Mouse (Mus musculus) left cerebral cortex, postnatal 14 days (tissue): ENCODE data around the gene Fam71e2. TPM values are rescaled to one million over a fixed set of nuclear protein-coding genes. Genes with fewer than 3 reads are reported as not detected.

Experiments
- DNase-seq, 2 experiments: peaks; one replicate each; pipeline ENCODE4 v3.0.0; 2021 to 2022; ENCODE audit warnings: low spot score in 2 of 2, mixed read lengths in 1 of 2
- intact Hi-C: fragments of 180-260 bp; cut with DNase I; formaldehyde crosslinking; loops from one replicate; pipeline ENCODE4 v1.15.1; 2025
- total RNA-seq, 2 experiments: library from RNA; stranded (reverse); gene quantifications; 2 replicates each; pipeline ENCODE4 v1.2.3; 2021

The Fam71e2 gene
- total RNA-seq, 2 experiments from 2014 or later = not detected

DNA sequence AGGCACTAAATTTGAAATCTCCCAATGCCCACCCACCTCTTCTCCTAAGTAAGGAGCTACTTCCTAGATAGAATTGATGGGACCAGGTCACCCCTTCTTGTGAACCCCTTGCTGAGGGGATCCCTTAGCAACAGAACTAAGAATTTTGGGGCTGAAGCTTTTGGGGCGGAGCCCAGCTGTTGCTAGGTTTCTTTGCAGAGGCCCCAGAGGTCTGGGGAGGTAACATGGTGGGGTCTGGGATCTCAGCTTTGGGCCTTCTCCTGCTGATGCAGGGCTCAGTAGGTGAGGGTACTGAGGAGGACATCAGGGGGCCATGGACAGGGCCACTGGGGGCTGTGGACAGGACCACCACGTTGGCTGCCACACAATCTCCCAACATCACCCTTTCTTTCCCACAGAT, 11.7 kb upstream of the Fam71e2 start, which contains the start of the genes Il11 and Tmem190:
Il11 (minus strand) TSS at position 101 of the 400 bp plus-strand sequence.
Tmem190 (plus strand) TSS at position 179 of the 400 bp plus-strand sequence.
- no peak for DNase-seq
- intact Hi-C loops = no loop called here

DNA sequence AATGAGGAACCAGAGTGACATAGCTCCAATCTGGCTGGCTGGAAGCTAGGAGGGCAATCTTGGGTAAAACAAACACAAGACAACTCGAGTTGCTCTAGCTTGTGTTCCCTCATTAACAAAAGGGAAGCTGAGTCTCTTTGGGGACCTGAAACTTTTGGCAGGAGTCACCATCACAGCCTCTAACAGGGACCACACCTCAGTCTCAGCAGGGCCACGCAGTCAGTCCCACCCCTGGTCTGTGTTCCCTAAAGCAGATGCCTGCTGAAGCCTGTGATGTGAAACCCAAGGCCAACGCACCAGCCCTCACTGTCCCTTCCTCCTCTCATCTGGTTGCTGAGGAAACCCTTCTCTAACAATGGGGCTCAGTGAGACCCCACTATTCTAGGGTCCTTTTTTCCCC, 11.0 kb upstream of the Fam71e2 start:
- no peak for DNase-seq
- intact Hi-C loops = no loop called here

- DNase-seq = no peak
- intact Hi-C loops = no loop called here
Measured at GRCm38 (mm10) chr7:4779921-4780320, 8.8 kb upstream of the Fam71e2 start.

- intact Hi-C loops = no loop called here
- DNase-seq = no peak
Measured at GRCm38 (mm10) chr7:4777851-4778637, 6.9 kb upstream of the Fam71e2 start.

- intact Hi-C loops = no loop called here
- DNase-seq = peak in 1 of 2 experiments; percentile 29
Measured at GRCm38 (mm10) chr7:4776861-4777830, 6.0 kb upstream of the Fam71e2 start.

DNA sequence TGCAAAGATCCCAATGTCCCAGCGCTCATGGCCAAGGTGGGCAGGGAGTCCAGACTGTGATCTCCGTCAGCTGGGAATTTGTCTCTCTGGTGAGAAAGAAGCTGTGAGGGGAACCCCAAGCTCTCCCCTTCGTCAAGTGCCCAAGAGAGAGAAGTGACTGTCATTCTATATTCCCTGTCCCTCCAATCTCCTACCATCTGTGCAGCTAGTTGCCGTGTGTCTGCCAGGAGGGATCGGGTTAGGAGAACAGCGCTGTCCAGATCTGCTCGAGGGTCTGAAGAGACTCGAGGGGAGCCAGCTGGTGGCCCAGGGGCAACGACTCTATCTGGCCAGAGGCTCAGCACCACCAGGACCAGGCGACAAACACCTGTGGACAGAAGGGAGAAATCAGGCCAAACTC, 5.0 kb upstream of the Fam71e2 start:
- DNase-seq = no peak
- intact Hi-C loops = no loop called here

DNA sequence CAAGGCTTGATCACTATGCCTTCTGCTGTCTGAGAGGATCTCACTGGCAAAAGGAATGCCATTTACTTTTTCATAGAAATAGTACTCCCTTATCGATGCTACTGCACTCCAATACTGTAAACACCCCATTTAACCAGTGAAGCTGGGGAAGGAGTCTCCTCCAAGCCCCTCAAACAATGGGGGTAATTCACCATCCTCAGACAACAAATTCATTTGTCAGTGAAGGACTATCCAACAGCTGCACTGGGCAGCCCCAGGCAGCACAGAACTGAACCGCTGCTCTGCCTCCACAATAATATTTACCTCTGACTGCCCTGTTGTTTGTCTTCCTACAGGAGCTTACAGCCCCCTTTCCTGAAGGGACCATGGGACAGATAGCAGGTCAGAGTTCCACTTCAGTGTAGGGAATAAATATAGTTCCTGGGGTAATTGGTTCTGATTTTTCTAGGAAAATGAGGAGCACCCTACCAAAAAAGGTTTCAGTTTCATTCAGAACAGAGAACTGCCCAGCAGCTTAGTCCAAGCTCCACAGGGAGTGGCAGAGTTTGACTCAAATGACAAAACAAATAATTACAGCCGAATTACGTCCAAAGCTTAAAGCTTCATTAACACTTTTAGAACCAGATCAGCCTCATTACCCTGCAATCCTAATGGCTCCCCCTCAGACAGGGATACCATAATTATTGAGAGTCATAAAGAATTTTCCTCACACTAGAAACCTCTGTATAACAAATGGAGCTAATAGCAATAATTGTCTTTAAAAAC, 6.0 kb downstream of the Fam71e2 start:
- intact Hi-C loops = no loop called here
- DNase-seq = no peak

- intact Hi-C loops = no loop called here
- DNase-seq = no peak
Measured at GRCm38 (mm10) chr7:4759670-4760069, 11.4 kb downstream of the Fam71e2 start.

DNA sequence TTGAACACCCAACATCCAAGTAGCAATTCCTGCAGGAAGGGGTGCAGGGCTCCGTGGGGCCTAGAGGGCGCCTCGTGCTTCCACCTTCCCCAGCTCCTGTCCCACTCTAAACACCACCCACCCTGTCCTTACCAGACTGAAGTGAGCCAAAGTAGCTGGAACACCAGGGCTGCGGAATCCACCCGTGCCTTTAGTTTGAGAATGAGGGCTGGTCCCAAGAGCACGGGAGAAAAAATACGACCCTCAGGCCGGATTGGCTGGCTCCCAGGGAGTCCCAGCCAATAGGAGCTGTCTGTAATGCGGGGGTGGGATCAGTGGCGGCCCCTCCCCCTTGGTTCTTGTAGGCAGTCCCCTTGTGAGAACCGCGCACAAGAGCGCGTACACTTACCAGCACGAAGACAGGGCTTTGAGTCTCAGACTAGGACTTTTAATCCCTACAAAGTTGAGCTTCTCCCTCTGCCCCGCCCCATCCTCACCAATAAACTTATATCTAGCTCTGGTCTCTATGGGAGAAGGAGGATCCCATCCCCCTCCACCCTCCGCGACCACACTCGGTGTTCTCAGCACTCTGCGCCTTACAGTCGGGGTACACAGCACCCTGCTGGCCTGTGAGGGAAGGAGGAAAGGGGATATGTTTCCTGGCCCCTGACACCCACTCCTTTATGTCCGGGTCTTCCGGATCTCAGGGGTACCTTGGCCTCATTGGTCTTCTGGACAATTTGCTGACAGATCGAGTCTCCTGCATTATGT, 18.1 kb downstream of the Fam71e2 start, which contains the start of gene Cox6b2:
Cox6b2 (minus strand) TSS at position 274 of the 750 bp plus-strand sequence.
- peak; percentile 74 to 87 for DNase-seq
- intact Hi-C loops = no loop called here

GRCm38 (mm10) chr7:4751971-4752820, 18.9 kb downstream of the Fam71e2 start:
- intact Hi-C loops = no loop called here
- no peak for DNase-seq

DNA sequence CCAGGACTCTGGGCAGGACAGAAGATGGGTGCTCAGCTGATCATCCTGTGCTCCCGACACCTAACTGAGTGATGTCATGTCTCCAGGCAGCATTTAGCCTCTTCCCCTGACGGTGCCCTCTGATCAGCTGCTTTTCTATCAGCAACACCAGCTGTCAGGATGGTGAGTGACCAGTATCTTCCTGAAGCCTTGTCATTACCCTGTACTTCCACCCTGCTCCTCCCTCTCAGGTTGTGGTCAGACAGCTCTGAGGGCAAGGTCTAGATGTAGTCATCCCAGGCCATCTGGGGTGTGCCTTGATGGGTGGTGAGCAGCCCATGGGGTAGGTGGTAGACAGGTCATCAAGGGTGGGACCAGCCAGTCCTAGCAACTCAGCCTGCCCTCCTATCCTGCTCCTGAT, 21.9 kb downstream of the Fam71e2 start:
- no peak for DNase-seq
- intact Hi-C loops = no loop called here

GRCm38 (mm10) chr7:4748321-4748720, 22.8 kb downstream of the Fam71e2 start:
- intact Hi-C loops = no loop called here
- DNase-seq = no peak

DNA sequence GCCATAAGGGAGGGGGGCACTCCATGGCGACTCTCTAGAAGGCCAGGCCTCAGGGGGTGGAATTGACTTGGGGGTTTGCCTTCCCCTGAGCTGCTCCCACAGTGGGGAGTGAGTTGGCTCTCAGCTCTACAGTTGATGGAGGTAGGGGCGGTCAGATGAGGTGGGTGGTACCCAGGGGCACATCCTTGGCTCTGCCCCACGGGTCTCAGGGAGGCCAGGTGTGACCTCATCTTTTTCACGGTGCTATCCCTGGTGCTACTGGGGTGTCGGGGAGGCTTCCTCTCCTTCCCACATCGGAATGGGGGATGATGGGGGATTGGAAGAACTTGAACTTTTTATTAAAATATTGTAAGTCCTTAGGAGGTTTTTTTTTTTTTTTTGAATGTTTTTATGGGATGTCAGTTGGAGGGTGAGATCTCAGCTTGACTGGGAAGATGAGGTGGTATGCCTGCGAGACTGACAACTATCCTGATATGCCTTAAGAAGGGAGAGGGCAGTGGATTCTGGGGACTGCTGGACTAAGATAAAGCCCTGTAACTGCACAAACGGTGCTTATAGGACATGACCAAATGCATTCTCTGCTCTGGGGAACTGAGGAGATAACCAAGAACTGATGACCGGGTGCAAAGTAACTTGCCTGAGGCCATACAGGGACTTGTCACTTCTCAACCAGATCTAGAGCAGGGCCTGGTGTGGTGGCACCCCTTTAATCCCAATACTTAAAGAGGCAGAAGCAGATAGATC, 23.8 kb downstream of the Fam71e2 start:
- DNase-seq = no peak
- intact Hi-C loops = no loop called here

DNA sequence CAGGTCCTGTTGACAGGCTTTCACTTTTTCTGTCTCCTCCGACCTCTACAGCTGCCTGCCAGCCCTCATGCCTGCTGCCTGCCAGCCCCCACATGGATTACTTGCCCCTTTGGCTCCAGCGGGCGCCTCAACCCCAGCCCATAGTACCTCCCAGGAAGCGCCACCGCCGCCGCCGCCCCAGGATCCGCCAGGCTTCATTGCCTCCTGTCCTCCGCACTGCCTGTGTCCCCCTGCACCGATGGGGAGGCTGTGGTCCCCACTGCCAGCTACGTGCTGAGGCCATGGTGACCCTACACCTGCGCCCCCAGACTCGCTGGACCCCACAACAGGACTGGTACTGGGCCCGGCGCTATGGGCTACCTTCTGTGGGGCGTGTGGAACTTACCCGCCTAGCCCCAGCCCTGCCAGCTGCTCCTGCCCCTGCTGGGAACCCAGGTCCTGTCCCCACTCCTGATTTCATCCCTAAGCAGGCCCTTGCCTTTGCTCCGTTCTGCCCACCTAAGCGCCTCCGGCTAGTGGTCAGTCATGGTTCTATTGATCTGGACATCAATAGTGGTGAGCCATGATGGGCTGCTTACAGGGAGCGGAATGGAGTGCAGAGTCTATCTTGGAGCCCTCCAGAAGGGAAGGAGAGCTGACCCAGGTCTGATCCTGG, 24.6 kb downstream of the Fam71e2 start:
- no peak for DNase-seq
- intact Hi-C loops = no loop called here

DNA sequence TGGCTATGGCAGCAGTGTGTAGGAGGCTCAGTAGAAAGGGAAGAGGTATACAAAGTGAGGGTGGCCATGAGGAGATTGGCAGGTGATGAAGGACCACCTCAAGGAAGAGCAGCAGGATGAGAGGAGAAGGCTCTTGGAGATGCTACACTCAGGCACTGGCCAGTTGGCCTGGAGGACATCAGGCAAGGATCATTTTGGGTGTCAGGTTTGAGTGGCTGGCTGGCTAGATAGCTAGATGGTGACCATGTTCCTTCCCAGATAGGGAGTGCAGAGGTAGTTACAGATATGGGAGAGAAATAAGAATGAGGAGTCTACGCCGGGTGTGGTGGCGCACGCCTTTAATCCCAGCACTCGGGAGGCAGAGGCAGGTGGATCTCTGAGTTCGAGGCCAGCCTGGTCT, 26.2 kb downstream of the Fam71e2 start:
- intact Hi-C loops = loop anchor here (5.0 kb wide), 1 partner anchor 47 kb away; the partner anchor contains the start of gene Rpl28
- DNase-seq = no peak

DNA sequence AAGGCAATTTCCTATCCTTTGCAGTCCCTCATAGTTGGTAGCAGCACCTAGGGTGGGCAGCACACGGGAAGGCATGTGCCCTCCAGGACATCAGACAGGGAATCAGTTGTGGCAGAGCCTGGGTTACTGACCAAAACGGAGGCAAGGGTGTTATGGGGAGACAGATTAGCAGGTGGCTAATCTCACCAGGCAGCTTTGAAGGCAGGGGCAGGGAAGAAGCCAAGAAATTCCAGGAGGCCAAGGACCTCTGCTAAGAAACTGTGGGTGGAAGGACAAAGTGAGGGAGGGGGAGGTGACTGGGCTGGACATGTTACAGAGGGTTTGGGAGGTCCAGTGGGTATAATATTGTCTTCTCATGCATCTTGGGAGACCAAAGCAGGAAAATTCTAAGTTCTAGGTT, 27.7 kb downstream of the Fam71e2 start:
- no peak for DNase-seq
- intact Hi-C loops = loop anchor here (5.0 kb wide), 1 partner anchor 49 kb away; the partner anchor contains the start of gene Rpl28

DNA sequence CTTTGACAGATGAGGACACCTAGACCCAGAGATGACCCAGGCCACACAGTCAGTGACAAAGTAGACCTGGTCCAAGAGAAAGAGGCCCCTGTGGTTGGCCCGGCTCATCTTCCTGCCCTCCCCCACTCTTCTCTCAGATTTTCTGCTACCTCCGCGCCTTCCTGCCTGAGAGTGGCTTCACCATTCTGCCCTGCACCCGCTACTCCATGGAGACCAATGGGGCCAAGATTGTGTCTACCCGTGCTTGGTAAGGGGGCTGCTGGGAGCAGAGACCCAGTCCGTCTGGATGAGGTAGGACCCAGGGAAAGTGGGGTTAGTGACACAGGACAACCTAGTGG, 28.7 kb downstream of the Fam71e2 start:
- no peak for DNase-seq
- intact Hi-C loops = loop anchor here (5.0 kb wide), 1 partner anchor 50 kb away; the partner anchor contains the start of gene Rpl28
